Mouse (Mus musculus) frontal cortex, adult 2 months (tissue): ENCODE measurements around the gene B3gat3. TPM values are rescaled to one million over a fixed set of nuclear protein-coding genes. Genes with fewer than 3 reads are reported as not detected.
A peak's percentile ranks its signal among the peaks of the same experiment; 100 is the strongest.

Experiments
- DNase-seq, 2 experiments: peaks; one replicate each; pipeline ENCODE4 v3.0.0; 2022; ENCODE audit warnings: low spot score in 1 of 2; ENCODE audit errors: extremely low spot score in 1 of 2
- polyA plus RNA-seq: library from polyadenylated mRNA; depleted of rRNA; stranded (reverse); fragments of >200 nt; gene quantifications from 2 replicates; pipeline ENCODE4 v1.2.3, GENCODE M21; 2012

Gene B3gat3
- polyA plus RNA-seq, 1 experiment = 190 TPM

- peak; percentile 95 to 97 for DNase-seq
Measured at GRCm38 (mm10) chr19:8897865-8898495, 22.2 kb upstream of the B3gat3 start, which contains the start of gene Ganab. Gene Ganab, plus strand, starts transcription at chr19:8898071.

GRCm38 (mm10) chr19:8898576-8898975 is 21.6 kb upstream of the B3gat3 start:
- DNase-seq = no peak

- no peak for DNase-seq
Measured at GRCm38 (mm10) chr19:8899079-8899478, 21.1 kb upstream of the B3gat3 start.

GRCm38 (mm10) chr19:8903412-8903811 is 16.8 kb upstream of the B3gat3 start:
- no peak for DNase-seq

GRCm38 (mm10) chr19:8908531-8908930 is 11.6 kb upstream of the B3gat3 start:
- no peak for DNase-seq

- DNase-seq = peak in 1 of 2 experiments; percentile 60
Measured at GRCm38 (mm10) chr19:8911810-8912209, 8.4 kb upstream of the B3gat3 start.

- DNase-seq = peak in 1 of 2 experiments; percentile 42
Measured at GRCm38 (mm10) chr19:8914212-8914611, 6.0 kb upstream of the B3gat3 start.

GRCm38 (mm10) chr19:8919000-8919399 is 1.2 kb upstream of the B3gat3 start:
- DNase-seq = no peak

GRCm38 (mm10) chr19:8919684-8920072 is 496 bp upstream of the B3gat3 start:
- DNase-seq = no peak

- DNase-seq = no peak
Measured at GRCm38 (mm10) chr19:8920836-8921291, 690 bp downstream of the B3gat3 start.

- no peak for DNase-seq
Measured at GRCm38 (mm10) chr19:8921741-8922140, 1.6 kb downstream of the B3gat3 start.

GRCm38 (mm10) chr19:8926766-8927165 is 6.6 kb downstream of the B3gat3 start:
- DNase-seq = no peak

GRCm38 (mm10) chr19:8927891-8928525 is 7.8 kb downstream of the B3gat3 start:
- no peak for DNase-seq

GRCm38 (mm10) chr19:8928689-8929223 is 8.6 kb downstream of the B3gat3 start:
- no peak for DNase-seq

- DNase-seq = no peak
Measured at GRCm38 (mm10) chr19:8929224-8930088, 9.3 kb downstream of the B3gat3 start, which contains the start of the genes Rom1 and Eml3. Gene Rom1, minus strand, starts transcription at chr19:8929356. Gene Eml3, plus strand, starts transcription at chr19:8929552.

GRCm38 (mm10) chr19:8930117-8930516 is 9.9 kb downstream of the B3gat3 start:
- no peak for DNase-seq

GRCm38 (mm10) chr19:8930771-8931170 is 10.6 kb downstream of the B3gat3 start:
- no peak for DNase-seq

GRCm38 (mm10) chr19:8936736-8937135 is 16.6 kb downstream of the B3gat3 start:
- DNase-seq = no peak

- DNase-seq = no peak
Measured at GRCm38 (mm10) chr19:8940526-8941133, 20.5 kb downstream of the B3gat3 start.

GRCm38 (mm10) chr19:8941136-8941514 is 21.0 kb downstream of the B3gat3 start:
- no peak for DNase-seq
